Mouse (Mus musculus): ENCODE data around the gene Gm20388. TPM values are rescaled to one million over a fixed set of nuclear protein-coding genes. Genes with fewer than 3 reads are reported as not detected.
A peak's percentile ranks its signal among the peaks of the same experiment; 100 is the strongest.

The Gm20388 gene
- polyA plus RNA-seq, 1 experiment from 2014 or later, result not detected

- Histone ChIP-seq H3K9ac (ENCODE audit: low read length) (no peak overlapping the region), H3K4me1 (ENCODE audit: control insufficient read depth in 2 of 2, insufficient read depth in 2 of 2, low read length in 2 of 2) (peaks cover 13 to 19% of the 10 kb centered on the region in 2 experiments), H3K27me3 (ENCODE audit: control insufficient read depth, insufficient read depth, low read length) (no peaks in the 10 kb centered on the region), H3K36me3 (ENCODE audit: control insufficient read depth, insufficient read depth, low read length) (peaks cover 51% of the 10 kb centered on the region), H3K9me3 (ENCODE audit: control insufficient read depth, low read length) (no peaks in the 10 kb centered on the region), H3K4me2 (ENCODE audit: low read length) (no peak overlapping the region), H3K4me3 (ENCODE audit: control insufficient read depth in 1 of 2, insufficient read depth in 1 of 2, low read depth in 1 of 2, low read length in 2 of 2) (no peak overlapping the region), H3K27ac (replicated peaks in 1 of 2; ENCODE audit: control insufficient read depth in 1 of 2, insufficient read depth in 1 of 2, low read depth in 2 of 2, low read length in 2 of 2) (peak overlapping the region in 1 of 2 experiments; percentile 15; a peak in 1 of 4 replicates)
- WGBS, result 89% methylated on average over 5 of the region's 5 CpGs
- no peak for ATAC-seq (ENCODE audit: insufficient number of reproducible peaks, insufficient read depth, low FRiP score, low read depth)
These were observed 1971.3 kb downstream of the Gm20388 start for GRCm38 (mm10) chr8:121881921-121882320.

- Histone ChIP-seq H3K4me2 (ENCODE audit: low read length) (no peak overlapping the region), H3K9me3 (ENCODE audit: control insufficient read depth, low read length) (no peaks in the 10 kb centered on the region), H3K4me3 (ENCODE audit: control insufficient read depth in 1 of 2, insufficient read depth in 1 of 2, low read depth in 1 of 2, low read length in 2 of 2) (no peak overlapping the region), H3K36me3 (ENCODE audit: control insufficient read depth, insufficient read depth, low read length) (peaks cover 67% of the 10 kb centered on the region), H3K27ac (replicated peaks in 1 of 2; ENCODE audit: control insufficient read depth in 1 of 2, insufficient read depth in 1 of 2, low read depth in 2 of 2, low read length in 2 of 2) (no peak overlapping the region), H3K27me3 (ENCODE audit: control insufficient read depth, insufficient read depth, low read length) (no peaks in the 10 kb centered on the region), H3K9ac (ENCODE audit: low read length) (no peak overlapping the region), H3K4me1 (ENCODE audit: control insufficient read depth in 2 of 2, insufficient read depth in 2 of 2, low read length in 2 of 2) (peaks cover 13 to 19% of the 10 kb centered on the region in 2 experiments)
- 87% methylated on average over 3 of the region's 3 CpGs for WGBS
- no peak for ATAC-seq (ENCODE audit: insufficient number of reproducible peaks, insufficient read depth, low FRiP score, low read depth)
These were observed 1973.5 kb downstream of the Gm20388 start for GRCm38 (mm10) chr8:121884181-121884580.

- no peak overlapping the region for H3K4me3 ChIP-seq (ENCODE audit: control insufficient read depth in 1 of 2, insufficient read depth in 1 of 2, low read depth in 1 of 2, low read length in 2 of 2)
- H3K27ac ChIP-seq (replicated peaks in 1 of 2; ENCODE audit: control insufficient read depth in 1 of 2, insufficient read depth in 1 of 2, low read depth in 2 of 2, low read length in 2 of 2), result no peak overlapping the region
- 90% methylated on average over 9 of the region's 9 CpGs for WGBS
- no peak overlapping the region for H3K9ac ChIP-seq (ENCODE audit: low read length)
- H3K36me3 ChIP-seq (ENCODE audit: control insufficient read depth, insufficient read depth, low read length), result peaks cover 67% of the 10 kb centered on the region
- no peak overlapping the region for H3K4me2 ChIP-seq (ENCODE audit: low read length)
- no peaks in the 10 kb centered on the region for H3K9me3 ChIP-seq (ENCODE audit: control insufficient read depth, low read length)
- peaks cover 13 to 19% of the 10 kb centered on the region in 2 experiments for H3K4me1 ChIP-seq (ENCODE audit: control insufficient read depth in 2 of 2, insufficient read depth in 2 of 2, low read length in 2 of 2)
- no peak for ATAC-seq (ENCODE audit: insufficient number of reproducible peaks, insufficient read depth, low FRiP score, low read depth)
- H3K27me3 ChIP-seq (ENCODE audit: control insufficient read depth, insufficient read depth, low read length), result no peaks in the 10 kb centered on the region
These were observed 1974.4 kb downstream of the Gm20388 start for GRCm38 (mm10) chr8:121885001-121885400.

GRCm38 (mm10) chr8:121885433-121885832 is 1974.8 kb downstream of the Gm20388 start:
- Histone ChIP-seq H3K4me1 (ENCODE audit: control insufficient read depth in 2 of 2, insufficient read depth in 2 of 2, low read length in 2 of 2) (peaks cover 12 to 15% of the 10 kb centered on the region in 2 experiments), H3K27me3 (ENCODE audit: control insufficient read depth, insufficient read depth, low read length) (no peaks in the 10 kb centered on the region), H3K36me3 (ENCODE audit: control insufficient read depth, insufficient read depth, low read length) (peaks cover 67% of the 10 kb centered on the region), H3K4me2 (ENCODE audit: low read length) (no peak overlapping the region), H3K9me3 (ENCODE audit: control insufficient read depth, low read length) (no peaks in the 10 kb centered on the region), H3K9ac (ENCODE audit: low read length) (no peak overlapping the region), H3K4me3 (ENCODE audit: control insufficient read depth in 1 of 2, insufficient read depth in 1 of 2, low read depth in 1 of 2, low read length in 2 of 2) (no peak overlapping the region), H3K27ac (replicated peaks in 1 of 2; ENCODE audit: control insufficient read depth in 1 of 2, insufficient read depth in 1 of 2, low read depth in 2 of 2, low read length in 2 of 2) (no peak overlapping the region)
- 85% methylated on average over 6 of the region's 6 CpGs for WGBS
- no peak for ATAC-seq (ENCODE audit: insufficient number of reproducible peaks, insufficient read depth, low FRiP score, low read depth)

- 70% methylated on average over 1 of the region's 1 CpGs for WGBS
- ATAC-seq (ENCODE audit: insufficient number of reproducible peaks, insufficient read depth, low FRiP score, low read depth), result no peak
These were observed 1976.9 kb downstream of the Gm20388 start for GRCm38 (mm10) chr8:121887547-121887946.

GRCm38 (mm10) chr8:121889317-121889716 is 1978.7 kb downstream of the Gm20388 start:
- ATAC-seq (ENCODE audit: insufficient number of reproducible peaks, insufficient read depth, low FRiP score, low read depth), result no peak
- H3K27ac ChIP-seq (replicated peaks in 1 of 2; ENCODE audit: control insufficient read depth in 1 of 2, insufficient read depth in 1 of 2, low read depth in 2 of 2, low read length in 2 of 2), result no peak overlapping the region
- 100% methylated on average over 1 of the region's 1 CpGs for WGBS
- no peak overlapping the region for H3K4me3 ChIP-seq (ENCODE audit: control insufficient read depth in 1 of 2, insufficient read depth in 1 of 2, low read depth in 1 of 2, low read length in 2 of 2)
- H3K27me3 ChIP-seq (ENCODE audit: control insufficient read depth, insufficient read depth, low read length), result no peaks in the 10 kb centered on the region
- H3K9ac ChIP-seq (ENCODE audit: low read length), result no peak overlapping the region
- H3K9me3 ChIP-seq (ENCODE audit: control insufficient read depth, low read length), result no peaks in the 10 kb centered on the region
- H3K4me1 ChIP-seq (ENCODE audit: control insufficient read depth in 2 of 2, insufficient read depth in 2 of 2, low read length in 2 of 2), result no peaks in the 10 kb centered on the region; a peak in 1 of 4 replicates
- no peak overlapping the region for H3K4me2 ChIP-seq (ENCODE audit: low read length)
- peaks cover 42% of the 10 kb centered on the region for H3K36me3 ChIP-seq (ENCODE audit: control insufficient read depth, insufficient read depth, low read length)

More at GRCm38 (mm10) chr8:121887547-121887946, 1976.9 kb downstream of the Gm20388 start:
- Histone ChIP-seq H3K36me3 (ENCODE audit: control insufficient read depth, insufficient read depth, low read length) (peaks cover 60% of the 10 kb centered on the region), H3K27me3 (ENCODE audit: control insufficient read depth, insufficient read depth, low read length) (no peaks in the 10 kb centered on the region), H3K4me3 (ENCODE audit: control insufficient read depth in 1 of 2, insufficient read depth in 1 of 2, low read depth in 1 of 2, low read length in 2 of 2) (no peak overlapping the region), H3K27ac (replicated peaks in 1 of 2; ENCODE audit: control insufficient read depth in 1 of 2, insufficient read depth in 1 of 2, low read depth in 2 of 2, low read length in 2 of 2) (no peak overlapping the region), H3K9ac (ENCODE audit: low read length) (no peak overlapping the region), H3K9me3 (ENCODE audit: control insufficient read depth, low read length) (no peaks in the 10 kb centered on the region), H3K4me2 (ENCODE audit: low read length) (no peak overlapping the region), H3K4me1 (ENCODE audit: control insufficient read depth in 2 of 2, insufficient read depth in 2 of 2, low read length in 2 of 2) (no peaks in the 10 kb centered on the region; a peak in 1 of 4 replicates)

- 80% methylated on average over 15 of the region's 15 CpGs for WGBS
- Histone ChIP-seq H3K4me1 (ENCODE audit: control insufficient read depth in 2 of 2, insufficient read depth in 2 of 2, low read length in 2 of 2) (no peaks in the 10 kb centered on the region; a peak in 1 of 4 replicates), H3K9ac (ENCODE audit: low read length) (no peak overlapping the region), H3K4me2 (ENCODE audit: low read length) (no peak overlapping the region), H3K27me3 (ENCODE audit: control insufficient read depth, insufficient read depth, low read length) (no peaks in the 10 kb centered on the region), H3K9me3 (ENCODE audit: control insufficient read depth, low read length) (no peaks in the 10 kb centered on the region), H3K36me3 (ENCODE audit: control insufficient read depth, insufficient read depth, low read length) (peaks cover 41% of the 10 kb centered on the region), H3K4me3 (ENCODE audit: control insufficient read depth in 1 of 2, insufficient read depth in 1 of 2, low read depth in 1 of 2, low read length in 2 of 2) (no peak overlapping the region), H3K27ac (replicated peaks in 1 of 2; ENCODE audit: control insufficient read depth in 1 of 2, insufficient read depth in 1 of 2, low read depth in 2 of 2, low read length in 2 of 2) (no peak overlapping the region)
- ATAC-seq (ENCODE audit: insufficient number of reproducible peaks, insufficient read depth, low FRiP score, low read depth), result no peak
These were observed 1979.5 kb downstream of the Gm20388 start for GRCm38 (mm10) chr8:121889810-121890785.

Data from heart, embryonic 14.5 days (tissue).